Mouse (Mus musculus): Measurements from ENCODE around the gene Zmiz1. TPM values are rescaled to one million over a fixed set of nuclear protein-coding genes. Genes with fewer than 3 reads are reported as not detected.

Gene Zmiz1
- polyA plus RNA-seq, 1 experiment from 2014 or later, result 70.0 TPM

DNA sequence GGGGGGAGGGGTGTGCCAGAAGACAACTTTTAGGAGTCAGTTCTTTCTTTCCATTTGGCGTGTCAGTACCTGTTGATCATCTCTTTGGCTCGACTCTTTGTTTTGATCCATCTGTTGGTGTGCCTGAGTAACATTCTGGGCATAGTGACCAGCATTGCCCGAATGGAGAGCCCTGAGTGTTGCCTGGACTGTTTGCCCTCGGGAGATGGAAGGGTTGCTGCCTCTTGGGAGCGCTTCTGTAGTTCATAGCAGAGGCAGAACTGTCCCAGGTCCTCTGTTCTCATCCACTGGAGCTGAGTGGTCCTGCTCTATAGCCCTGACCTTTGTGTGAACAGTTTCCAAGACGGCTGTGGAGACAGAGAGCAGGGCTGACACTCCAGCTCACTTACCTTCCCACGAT lies 18.3 kb downstream of the Zmiz1 start:
- Histone ChIP-seq H3K4me2 (replicated peaks) (no peak overlapping the region), H3K4me1 (replicated peaks; ENCODE audit: control insufficient read depth, insufficient read depth, low read length) (peaks cover 99% of the 10 kb centered on the region), H3K9ac (no peak overlapping the region), H3K36me3 (replicated peaks; ENCODE audit: control insufficient read depth, insufficient read depth) (no peaks in the 10 kb centered on the region), H3K9me3 (ENCODE audit: control insufficient read depth, low read length) (no peaks in the 10 kb centered on the region), H3K27ac (no peak overlapping the region), H3K4me3 (replicated peaks; ENCODE audit: low read length) (no peak overlapping the region), H3K27me3 (ENCODE audit: control insufficient read depth, insufficient read depth, low read length) (no peaks in the 10 kb centered on the region)
- DNase-seq (ENCODE audit: low spot score) (no peak), ATAC-seq (ENCODE audit: low FRiP score) (no peak)
- WGBS, result 78% methylated on average over 7 of the region's 7 CpGs

DNA sequence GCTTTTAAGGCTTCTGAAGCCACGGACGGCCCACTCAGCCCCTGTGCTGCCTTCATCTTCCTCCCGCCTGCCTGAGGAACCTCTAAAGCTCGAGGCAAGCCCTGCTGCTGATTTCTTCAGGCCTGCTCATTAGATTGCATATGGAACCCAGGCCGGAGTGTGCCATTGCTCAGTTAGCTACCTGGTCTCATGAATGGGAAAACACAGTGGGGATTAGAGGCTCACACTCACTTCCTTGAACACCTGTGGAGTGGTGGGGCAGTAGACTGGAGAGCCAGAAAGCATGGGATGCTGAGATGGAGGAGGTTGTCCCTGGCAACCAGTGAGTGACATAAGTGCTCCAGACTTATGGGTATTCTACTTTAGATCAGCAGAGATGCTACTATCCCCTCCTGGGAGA lies 19.3 kb downstream of the Zmiz1 start:
- peak overlapping the region; percentile 52 for H3K27ac ChIP-seq
- peaks cover 99% of the 10 kb centered on the region for H3K4me1 ChIP-seq (replicated peaks; ENCODE audit: control insufficient read depth, insufficient read depth, low read length)
- no peaks in the 10 kb centered on the region for H3K36me3 ChIP-seq (replicated peaks; ENCODE audit: control insufficient read depth, insufficient read depth)
- no peaks in the 10 kb centered on the region for H3K27me3 ChIP-seq (ENCODE audit: control insufficient read depth, insufficient read depth, low read length)
- H3K4me2 ChIP-seq (replicated peaks), result no peak overlapping the region
- no peak overlapping the region for H3K4me3 ChIP-seq (replicated peaks; ENCODE audit: low read length)
- DNase-seq (ENCODE audit: low spot score) (no peak), ATAC-seq (ENCODE audit: low FRiP score) (no peak)
- 58% methylated on average over 5 of the region's 5 CpGs for WGBS
- H3K9ac ChIP-seq, result no peak overlapping the region
- no peaks in the 10 kb centered on the region for H3K9me3 ChIP-seq (ENCODE audit: control insufficient read depth, low read length)

DNA sequence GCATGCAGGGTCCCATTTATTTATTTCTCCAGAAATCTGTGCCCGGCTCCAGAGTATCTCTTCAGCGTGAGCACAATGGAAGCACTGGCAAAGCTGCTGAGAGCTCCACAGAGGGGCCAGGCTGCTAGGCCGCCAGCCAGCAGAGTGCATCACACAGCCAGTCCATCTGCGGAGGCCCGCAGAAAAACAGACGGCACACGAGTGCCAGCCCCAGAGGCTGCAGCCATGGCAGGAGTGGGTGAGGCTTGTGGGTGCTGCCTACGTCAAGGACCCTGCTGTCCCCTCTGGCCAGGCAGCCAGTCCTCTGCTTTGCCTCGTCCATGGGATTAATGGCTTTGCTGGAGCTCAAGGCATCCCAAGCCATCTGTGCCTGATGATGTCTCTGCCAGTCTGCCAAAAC lies 19.8 kb downstream of the Zmiz1 start:
- 38% methylated on average over 9 of the region's 9 CpGs for WGBS
- peaks cover 99% of the 10 kb centered on the region for H3K4me1 ChIP-seq (replicated peaks; ENCODE audit: control insufficient read depth, insufficient read depth, low read length)
- peak overlapping the region; percentile 52 for H3K27ac ChIP-seq
- H3K36me3 ChIP-seq (replicated peaks; ENCODE audit: control insufficient read depth, insufficient read depth), result no peaks in the 10 kb centered on the region
- no peaks in the 10 kb centered on the region for H3K27me3 ChIP-seq (ENCODE audit: control insufficient read depth, insufficient read depth, low read length)
- H3K9me3 ChIP-seq (ENCODE audit: control insufficient read depth, low read length), result no peaks in the 10 kb centered on the region
- H3K4me2 ChIP-seq (replicated peaks), result no peak overlapping the region
- peak; percentile 64 for DNase-seq (ENCODE audit: low spot score)
- peak; percentile 72 for ATAC-seq (ENCODE audit: low FRiP score)
- no peak overlapping the region for H3K9ac ChIP-seq
- H3K4me3 ChIP-seq (replicated peaks; ENCODE audit: low read length), result no peak overlapping the region

DNA sequence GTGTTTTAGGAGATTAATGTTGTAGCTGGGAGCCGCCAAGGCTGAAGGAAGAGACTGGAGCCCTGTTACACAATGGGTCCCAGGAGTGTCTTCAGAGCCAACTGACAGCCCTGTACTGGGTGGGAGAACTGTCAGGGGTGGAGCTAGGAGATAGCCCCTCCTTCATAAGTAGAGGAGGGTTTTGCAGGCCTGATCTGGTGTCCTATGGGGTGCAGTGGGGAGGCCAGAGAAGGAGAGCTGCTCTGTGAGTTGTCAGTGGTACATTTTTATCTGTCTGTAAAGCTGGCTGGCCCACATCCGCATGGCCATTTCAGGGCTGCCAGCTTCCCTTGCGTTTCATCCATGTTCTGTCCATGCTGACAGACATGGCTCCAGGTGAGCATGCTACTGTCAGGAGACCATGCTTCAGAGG lies 20.9 kb downstream of the Zmiz1 start:
- no peaks in the 10 kb centered on the region for H3K36me3 ChIP-seq (replicated peaks; ENCODE audit: control insufficient read depth, insufficient read depth)
- 0 out of 2 replicates have a peak overlapping the region, but pooled peaks have one; percentile 64 for H3K27ac ChIP-seq
- ATAC-seq (ENCODE audit: low FRiP score) (no peak), DNase-seq (ENCODE audit: low spot score) (no peak)
- no peak overlapping the region for H3K4me3 ChIP-seq (replicated peaks; ENCODE audit: low read length)
- no peaks in the 10 kb centered on the region for H3K9me3 ChIP-seq (ENCODE audit: control insufficient read depth, low read length)
- WGBS, result 60% methylated on average over 3 of the region's 3 CpGs
- H3K4me1 ChIP-seq (replicated peaks; ENCODE audit: control insufficient read depth, insufficient read depth, low read length), result peaks cover 97% of the 10 kb centered on the region
- H3K9ac ChIP-seq, result no peak overlapping the region
- no peaks in the 10 kb centered on the region for H3K27me3 ChIP-seq (ENCODE audit: control insufficient read depth, insufficient read depth, low read length)
- H3K4me2 ChIP-seq (replicated peaks), result no peak overlapping the region

DNA sequence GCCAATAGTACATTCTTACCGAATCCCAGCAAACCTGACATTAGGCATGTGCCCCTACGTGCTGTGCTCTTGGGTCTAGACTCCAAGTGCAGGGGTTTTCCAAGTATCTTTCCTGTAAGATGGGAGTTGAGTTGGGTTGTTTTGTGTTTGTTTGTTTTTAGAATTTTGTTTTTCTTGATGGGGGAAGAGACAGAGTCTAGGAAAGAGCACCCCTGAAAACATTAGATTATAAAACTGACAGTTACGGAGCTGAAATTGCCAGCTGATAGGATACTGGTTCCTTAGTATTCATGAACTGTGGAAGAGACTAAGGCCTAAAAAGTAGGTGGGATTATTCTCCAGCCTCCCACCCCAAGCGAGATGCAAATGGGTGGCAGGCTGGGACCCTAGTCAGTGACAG lies 21.5 kb downstream of the Zmiz1 start:
- WGBS, result 80% methylated on average over 4 of the region's 4 CpGs
- Histone ChIP-seq H3K27me3 (ENCODE audit: control insufficient read depth, insufficient read depth, low read length) (no peaks in the 10 kb centered on the region), H3K9me3 (ENCODE audit: control insufficient read depth, low read length) (no peaks in the 10 kb centered on the region), H3K9ac (no peak overlapping the region), H3K4me2 (replicated peaks) (no peak overlapping the region), H3K4me1 (replicated peaks; ENCODE audit: control insufficient read depth, insufficient read depth, low read length) (peaks cover 94% of the 10 kb centered on the region), H3K36me3 (replicated peaks; ENCODE audit: control insufficient read depth, insufficient read depth) (no peaks in the 10 kb centered on the region), H3K4me3 (replicated peaks; ENCODE audit: low read length) (no peak overlapping the region), H3K27ac (0 out of 2 replicates have a peak overlapping the region, but pooled peaks have one; percentile 64)
- DNase-seq (ENCODE audit: low spot score) (no peak), ATAC-seq (ENCODE audit: low FRiP score) (no peak)

DNA sequence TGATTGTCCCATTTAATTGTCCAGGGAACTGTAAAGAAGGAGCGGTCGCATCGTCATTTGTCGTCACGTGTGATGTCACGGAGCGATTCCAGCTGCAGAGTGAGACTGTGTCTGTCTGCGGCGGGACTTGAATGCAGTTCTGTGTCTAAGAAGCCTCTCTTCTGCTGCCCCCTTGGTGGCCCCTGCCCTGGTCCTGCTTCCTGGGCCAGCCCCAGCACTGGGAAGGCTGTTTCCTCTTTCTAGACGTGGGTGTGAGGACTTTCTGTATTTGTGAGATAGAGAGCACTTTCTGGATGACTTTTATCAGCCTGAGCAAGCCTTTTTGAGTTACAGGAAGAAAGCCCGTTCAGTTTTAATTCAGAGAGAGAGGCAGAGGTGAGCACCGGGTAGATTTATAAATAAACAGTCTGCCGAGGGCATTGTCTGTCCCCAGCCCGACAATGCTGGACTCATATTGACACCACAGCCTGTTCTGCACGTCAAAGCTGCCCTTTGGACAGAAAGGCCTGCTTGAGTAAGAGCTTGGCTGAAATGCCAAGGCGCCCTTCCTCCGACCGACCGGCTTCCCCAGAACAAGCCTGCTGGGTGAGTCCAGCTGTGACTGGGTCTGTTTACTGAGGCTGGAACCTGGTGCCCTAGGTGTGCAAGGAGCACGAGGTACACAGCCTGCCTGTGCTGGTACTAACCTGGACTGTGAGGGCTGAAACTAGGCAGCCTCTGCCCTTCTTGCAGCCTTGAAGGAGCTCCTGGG lies 22.1 kb downstream of the Zmiz1 start:
- no peaks in the 10 kb centered on the region for H3K36me3 ChIP-seq (replicated peaks; ENCODE audit: control insufficient read depth, insufficient read depth)
- 50% methylated on average over 20 of the region's 20 CpGs for WGBS
- no peak for DNase-seq (ENCODE audit: low spot score)
- H3K27ac ChIP-seq, result peak overlapping the region; percentile 64
- H3K9me3 ChIP-seq (ENCODE audit: control insufficient read depth, low read length), result no peaks in the 10 kb centered on the region
- no peak for ATAC-seq (ENCODE audit: low FRiP score)
- no peak overlapping the region for H3K4me3 ChIP-seq (replicated peaks; ENCODE audit: low read length)
- H3K4me1 ChIP-seq (replicated peaks; ENCODE audit: control insufficient read depth, insufficient read depth, low read length), result peaks cover 91% of the 10 kb centered on the region
- peak overlapping the region; percentile 35; the same call in 1 of the 2 replicates for H3K9ac ChIP-seq
- no peaks in the 10 kb centered on the region for H3K27me3 ChIP-seq (ENCODE audit: control insufficient read depth, insufficient read depth, low read length)
- H3K4me2 ChIP-seq (replicated peaks), result no peak overlapping the region

DNA sequence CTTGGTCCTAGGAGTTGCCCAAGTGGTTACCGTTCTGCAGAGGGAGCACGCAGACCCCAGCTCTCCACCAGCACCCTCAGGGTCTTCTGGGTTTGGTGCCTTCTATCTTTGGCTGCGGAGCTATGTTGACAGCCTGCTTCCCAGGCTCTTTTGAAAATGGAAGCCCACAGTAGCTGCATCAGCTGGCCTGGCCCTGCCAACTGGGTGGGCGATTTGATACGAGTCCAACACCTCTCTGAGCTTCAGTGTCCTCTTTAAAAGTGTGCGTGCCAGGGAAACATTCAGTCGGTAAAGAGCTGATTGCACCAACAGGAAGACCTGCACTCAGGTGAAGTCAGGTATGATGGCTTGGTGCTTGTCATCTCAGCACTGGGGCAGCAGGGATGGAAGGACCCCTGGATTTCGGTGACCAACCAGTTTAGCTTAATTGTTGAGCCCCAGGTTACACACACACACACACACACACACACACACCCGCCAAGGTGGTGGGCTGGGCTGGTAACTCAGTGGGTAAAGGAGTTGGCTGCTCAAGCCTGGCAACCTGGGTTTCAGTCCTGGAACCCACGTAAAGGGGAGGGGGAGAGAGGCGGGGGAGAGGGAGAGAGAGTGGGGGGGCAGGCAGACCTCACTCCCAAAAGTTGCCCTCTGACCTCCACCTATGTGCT lies 22.8 kb downstream of the Zmiz1 start:
- H3K4me1 ChIP-seq (replicated peaks; ENCODE audit: control insufficient read depth, insufficient read depth, low read length), result peaks cover 91% of the 10 kb centered on the region
- no peak overlapping the region for H3K4me2 ChIP-seq (replicated peaks)
- H3K9ac ChIP-seq, result peak overlapping the region; percentile 35; the same call in 1 of the 2 replicates
- no peak for DNase-seq (ENCODE audit: low spot score)
- WGBS, result 82% methylated on average over 11 of the region's 11 CpGs
- ATAC-seq (ENCODE audit: low FRiP score), result no peak
- H3K36me3 ChIP-seq (replicated peaks; ENCODE audit: control insufficient read depth, insufficient read depth), result no peaks in the 10 kb centered on the region
- no peaks in the 10 kb centered on the region for H3K9me3 ChIP-seq (ENCODE audit: control insufficient read depth, low read length)
- peak overlapping the region; percentile 52 for H3K27ac ChIP-seq
- no peaks in the 10 kb centered on the region for H3K27me3 ChIP-seq (ENCODE audit: control insufficient read depth, insufficient read depth, low read length)
- no peak overlapping the region for H3K4me3 ChIP-seq (replicated peaks; ENCODE audit: low read length)

DNA sequence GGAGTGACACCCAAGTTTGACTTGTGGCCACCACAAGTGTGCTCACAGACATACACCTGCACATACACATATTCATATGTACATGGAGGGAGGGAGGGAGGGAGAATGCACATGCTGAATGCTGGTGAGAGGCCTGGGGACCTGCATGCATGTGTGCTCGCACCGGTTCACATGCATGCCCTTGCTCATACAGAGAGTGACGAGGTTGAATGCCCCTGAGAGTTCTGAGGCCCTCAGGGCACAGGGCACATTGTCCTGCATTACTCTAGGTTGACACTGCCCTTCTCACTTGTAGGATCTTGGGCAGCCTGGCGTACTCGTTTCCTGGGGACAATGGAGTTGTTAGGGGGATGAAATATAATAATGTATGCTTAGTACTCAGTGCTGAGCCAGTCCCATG lies 23.4 kb downstream of the Zmiz1 start:
- Histone ChIP-seq H3K9ac (no peak overlapping the region), H3K27ac (no peak overlapping the region), H3K4me3 (replicated peaks; ENCODE audit: low read length) (no peak overlapping the region), H3K36me3 (replicated peaks; ENCODE audit: control insufficient read depth, insufficient read depth) (no peaks in the 10 kb centered on the region), H3K9me3 (ENCODE audit: control insufficient read depth, low read length) (no peaks in the 10 kb centered on the region), H3K4me1 (replicated peaks; ENCODE audit: control insufficient read depth, insufficient read depth, low read length) (peaks cover 91% of the 10 kb centered on the region), H3K4me2 (replicated peaks) (no peak overlapping the region), H3K27me3 (ENCODE audit: control insufficient read depth, insufficient read depth, low read length) (no peaks in the 10 kb centered on the region)
- no peak for ATAC-seq (ENCODE audit: low FRiP score)
- WGBS, result 41% methylated on average over 5 of the region's 5 CpGs
- DNase-seq (ENCODE audit: low spot score), result no peak

DNA sequence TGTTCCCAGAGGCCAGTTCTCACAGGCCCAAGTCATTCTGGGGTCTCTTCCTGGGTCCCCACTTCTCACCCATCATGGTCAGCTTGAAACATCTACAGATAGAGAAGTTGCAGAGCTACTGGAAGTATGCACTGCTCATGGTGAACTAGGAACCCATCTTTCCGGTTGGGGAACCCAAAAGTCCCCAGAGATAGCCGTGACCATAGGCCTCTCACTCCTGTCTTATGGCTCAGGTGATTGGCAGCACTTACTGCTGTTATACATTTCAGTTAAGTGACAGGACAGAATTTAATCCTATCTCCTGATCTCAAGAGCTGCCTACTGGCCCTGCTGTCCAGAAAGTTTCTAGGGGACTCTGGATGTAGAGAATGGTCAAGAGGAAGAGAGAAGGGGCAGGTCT lies 24.3 kb downstream of the Zmiz1 start:
- WGBS, result 98% methylated on average over 2 of the region's 2 CpGs
- no peaks in the 10 kb centered on the region for H3K27me3 ChIP-seq (ENCODE audit: control insufficient read depth, insufficient read depth, low read length)
- H3K4me2 ChIP-seq (replicated peaks), result no peak overlapping the region
- ATAC-seq (ENCODE audit: low FRiP score), result no peak
- no peak overlapping the region for H3K9ac ChIP-seq
- H3K4me3 ChIP-seq (replicated peaks; ENCODE audit: low read length), result no peak overlapping the region
- H3K36me3 ChIP-seq (replicated peaks; ENCODE audit: control insufficient read depth, insufficient read depth), result no peaks in the 10 kb centered on the region
- H3K4me1 ChIP-seq (replicated peaks; ENCODE audit: control insufficient read depth, insufficient read depth, low read length), result peaks cover 91% of the 10 kb centered on the region
- DNase-seq (ENCODE audit: low spot score), result no peak
- H3K27ac ChIP-seq, result no peak overlapping the region
- no peaks in the 10 kb centered on the region for H3K9me3 ChIP-seq (ENCODE audit: control insufficient read depth, low read length)
